In genomic region chr13:53109560-53110248, GRCm38 (mm10) we compare ENCODE assay signal across 9 mouse cellular contexts.
A peak's percentile ranks its signal among the peaks of the same experiment; 100 is the strongest.
DNase-seq lines count a peak whose midpoint lies in the region; ATAC-seq lines count a peak whose summit lies in the region.
"Had no signal": no experiment of that assay in that cellular context is flagged by ENCODE, and none has a peak within 500 bp of the region (broad histone marks: within the 10 kb centered on the region; RNA-seq: fewer than 3 reads in every experiment).

No protein-coding gene starts in this region.

- H3K9me3 ChIP-seq in hindbrain, embryonic 14.5 days (ENCODE audit: control insufficient read depth, low read length) = no peaks in the 10 kb centered on the region

- WGBS in hindbrain, embryonic 14.5 days = 21% methylated on average over 17 of the region's 17 CpGs

- H3K27me3 ChIP-seq in hindbrain, embryonic 14.5 days (ENCODE audit: control insufficient read depth, insufficient read depth, low read length) = no peaks in the 10 kb centered on the region

- DNase-seq in R1 (ENCODE audit: low read depth, low spot score) = peak; percentile 98
- peak; percentile 91 to 95 for DNase-seq in cerebellum, postnatal 25 days
- peak; percentile 95 for DNase-seq in frontal cortex, postnatal 36 days (ENCODE audit: low spot score in 2 of 2)
- peak; percentile 98 for DNase-seq in hindbrain, embryonic 14.5 days (ENCODE audit: low spot score)
- peak; percentile 93 to 95 for DNase-seq in layer of hippocampus, postnatal 14 days (ENCODE audit: low spot score in 2 of 2)
- peak; percentile 93 for DNase-seq in lung, postnatal 14 days
- peak; percentile 99 for DNase-seq in retina, embryonic 14.5 days (ENCODE audit: low spot score)
- DNase-seq in thymus, postnatal 25 days = peak; percentile 93

- peak; percentile 89 for ATAC-seq in hindbrain, embryonic 14.5 days (ENCODE audit: low FRiP score)

- H3K9ac ChIP-seq in hindbrain, embryonic 14.5 days = peak overlapping the region; percentile 61

- H3K4me2 ChIP-seq in hindbrain, embryonic 14.5 days (replicated peaks) = peak overlapping the region; percentile 46

- no peaks in the 10 kb centered on the region for H3K36me3 ChIP-seq in hindbrain, embryonic 14.5 days (replicated peaks; ENCODE audit: control insufficient read depth, insufficient read depth)

- H3K4me3 ChIP-seq in hindbrain, embryonic 14.5 days (replicated peaks; ENCODE audit: low read length) = peak overlapping the region; percentile 10; the same call in 1 of the 2 replicates
- H3K4me3 ChIP-seq: myocyte had no signal

- H3K27ac ChIP-seq in hindbrain, embryonic 14.5 days = no peak overlapping the region

- no peaks in the 10 kb centered on the region; the same call in 1 of the 2 replicates for H3K4me1 ChIP-seq in hindbrain, embryonic 14.5 days (replicated peaks; ENCODE audit: control insufficient read depth, insufficient read depth, low read length)
